Mouse (Mus musculus) hindbrain, embryonic 14.5 days (tissue): ENCODE data around the gene Cog8. TPM values are rescaled to one million over a fixed set of nuclear protein-coding genes. Genes with fewer than 3 reads are reported as not detected.
"Not testable (repeated sequence)": the region's sequence is repeated elsewhere in the genome, so short reads cannot be mapped to it uniquely, and the experiment has no call there.

Source experiments
- ATAC-seq: fragments of 200-750 bp; cut with Nextera tagmentation; 2 replicates; pipeline ENCODE4 v1.8.0; 2017; ENCODE audit warnings: moderate number of reproducible peaks, mild to moderate bottlenecking, moderate TSS enrichment, moderate library complexity; ENCODE audit not compliant: low FRiP score
- DNase-seq: peaks from one replicate; pipeline ENCODE4 v3.0.0-alpha.2; 2015; ENCODE audit warnings: low spot score
- H3K27ac ChIP-seq: fragments of 300-500 bp; sonication (generic); 2 replicates; pipeline ENCODE4 v1.5.1; 2014; ENCODE audit warnings: mild to moderate bottlenecking, moderate library complexity
- H3K27me3 ChIP-seq: fragments of 300-500 bp; sonication (generic); 2 replicates; pipeline ENCODE4 v1.6.1; 2014; ENCODE audit warnings: mild to moderate bottlenecking, low read length, mixed read lengths; ENCODE audit not compliant: control insufficient read depth, insufficient read depth
- H3K36me3 ChIP-seq: fragments of 300-500 bp; sonication (generic); replicated peaks from 2 replicates; pipeline ENCODE4 v1.6.1; 2014; ENCODE audit not compliant: control insufficient read depth, insufficient read depth
- H3K4me1 ChIP-seq: fragments of 300-500 bp; sonication (generic); replicated peaks from 2 replicates; pipeline ENCODE4 v1.6.1; 2014; ENCODE audit warnings: antibody characterized with exemption, low read length, mixed read lengths; ENCODE audit not compliant: control insufficient read depth, insufficient read depth
- H3K4me2 ChIP-seq: fragments of 300-500 bp; sonication (generic); replicated peaks from 2 replicates; pipeline ENCODE4 v1.6.1; 2014; ENCODE audit warnings: mild to moderate bottlenecking, moderate library complexity
- H3K4me3 ChIP-seq: fragments of 300-500 bp; sonication (generic); replicated peaks from 2 replicates; pipeline ENCODE4 v1.5.1; 2014; ENCODE audit warnings: mild to moderate bottlenecking, low read length
- H3K9ac ChIP-seq: fragments of 300-500 bp; sonication (generic); 2 replicates; pipeline ENCODE4 v1.6.1; 2014
- H3K9me3 ChIP-seq: fragments of 300-500 bp; sonication (generic); 2 replicates; pipeline ENCODE4 v1.6.1; 2016; ENCODE audit warnings: low read length; ENCODE audit not compliant: control insufficient read depth
- WGBS: fragments of 180-500 bp; shearing (Covaris S2); extraction: QIAGEN DNeasy Blood & Tissue Kit; methylation state at CpG from one replicate; pipeline ENCODE4 v1.1.7; 2014; 5-methylcytosine and 5-hydroxymethylcytosine counted together
- polyA plus RNA-seq: library from polyadenylated mRNA; unstranded; fragments of >200 nt; fragmentation: Nextera tagmentation; extraction: Ambion mirVana; gene quantifications from 2 replicates; pipeline ENCODE4 v1.2.1, GENCODE M21; 2014

Gene Cog8
- polyA plus RNA-seq, 1 experiment from 2014 or later, result 42.6 TPM

GRCm38 (mm10) chr8:107048061-107048941, 8.2 kb downstream of the Cog8 start, which contains the start of gene Pdf:
Gene Pdf (minus strand): TSS chr8:107048614.
- no peaks in the 10 kb centered on the region for H3K9me3 ChIP-seq
- peaks cover 17% of the 10 kb centered on the region; the same call in 1 of the 2 replicates for H3K4me1 ChIP-seq
- ATAC-seq (peak; percentile 86), DNase-seq (peak; percentile 78)
- no peaks in the 10 kb centered on the region for H3K27me3 ChIP-seq
- H3K27ac ChIP-seq, result peak within 1 kb of the TSS; percentile 90
- peaks cover 79% of the 10 kb centered on the region for H3K36me3 ChIP-seq
- under 1% methylated on average over 84 of the region's 87 CpGs for WGBS
- H3K4me2 ChIP-seq, result peak within 1 kb of the TSS; percentile 92
- peak within 1 kb of the TSS; percentile 80 for H3K4me3 ChIP-seq
- peak within 1 kb of the TSS; percentile 90 for H3K9ac ChIP-seq

- Histone ChIP-seq H3K36me3 (peaks cover 79% of the 10 kb centered on the region), H3K27me3 (no peaks in the 10 kb centered on the region), H3K4me2 (peak overlapping the region; percentile 92; the same call in 1 of the 2 replicates), H3K4me1 (peaks cover 17% of the 10 kb centered on the region; the same call in 1 of the 2 replicates), H3K4me3 (no peak overlapping the region), H3K9me3 (no peaks in the 10 kb centered on the region), H3K9ac (no peak overlapping the region), H3K27ac (no peak overlapping the region)
- ATAC-seq, result no peak
- DNase-seq, result no peak
- 86% methylated on average over 5 of the region's 5 CpGs for WGBS
These were observed 9.5 kb downstream of the Cog8 start for GRCm38 (mm10) chr8:107046976-107047375.

GRCm38 (mm10) chr8:107045478-107045877, 11.0 kb downstream of the Cog8 start:
- Histone ChIP-seq H3K27me3 (no peaks in the 10 kb centered on the region), H3K36me3 (peaks cover 79% of the 10 kb centered on the region), H3K4me1 (peaks cover 17% of the 10 kb centered on the region; the same call in 1 of the 2 replicates), H3K27ac (no peak overlapping the region), H3K9ac (no peak overlapping the region), H3K9me3 (no peaks in the 10 kb centered on the region), H3K4me3 (no peak overlapping the region), H3K4me2 (no peak overlapping the region)
- WGBS, result 94% methylated on average over 6 of the region's 6 CpGs
- ATAC-seq (no peak), DNase-seq (no peak)

- DNase-seq (no peak), ATAC-seq (no peak)
- 90% methylated on average over 7 of the region's 7 CpGs for WGBS
- Histone ChIP-seq H3K9ac (no peak overlapping the region), H3K9me3 (no peaks in the 10 kb centered on the region), H3K36me3 (peaks cover 90% of the 10 kb centered on the region), H3K27ac (no peak overlapping the region), H3K4me2 (no peak overlapping the region), H3K4me1 (no peaks in the 10 kb centered on the region), H3K27me3 (no peaks in the 10 kb centered on the region), H3K4me3 (no peak overlapping the region)
These were observed 15.9 kb downstream of the Cog8 start for GRCm38 (mm10) chr8:107040632-107041031.

- H3K4me2 ChIP-seq, result no peak overlapping the region
- no peak overlapping the region for H3K27ac ChIP-seq
- no peak for ATAC-seq
- H3K9me3 ChIP-seq, result no peaks in the 10 kb centered on the region
- no peak overlapping the region for H3K9ac ChIP-seq
- 90% methylated on average over 8 of the region's 8 CpGs for WGBS
- peaks cover 14% of the 10 kb centered on the region for H3K4me1 ChIP-seq
- peaks cover 51% of the 10 kb centered on the region for H3K36me3 ChIP-seq
- DNase-seq, result no peak
- no peaks in the 10 kb centered on the region for H3K27me3 ChIP-seq
- H3K4me3 ChIP-seq, result no peak overlapping the region
These were observed 19.9 kb downstream of the Cog8 start for GRCm38 (mm10) chr8:107036626-107037025.

GRCm38 (mm10) chr8:107035641-107036040, 20.8 kb downstream of the Cog8 start:
- Histone ChIP-seq H3K36me3 (peaks cover 41% of the 10 kb centered on the region), H3K9me3 (no peaks in the 10 kb centered on the region), H3K27me3 (no peaks in the 10 kb centered on the region), H3K27ac (no peak overlapping the region), H3K4me1 (peaks cover 14% of the 10 kb centered on the region), H3K9ac (no peak overlapping the region), H3K4me3 (no peak overlapping the region), H3K4me2 (no peak overlapping the region)
- DNase-seq, result no peak
- ATAC-seq, result no peak
- 95% methylated on average over 3 of the region's 3 CpGs for WGBS

- H3K27me3 ChIP-seq, H3K27ac ChIP-seq, H3K4me3 ChIP-seq, ATAC-seq, H3K4me2 ChIP-seq, DNase-seq, H3K9me3 ChIP-seq, H3K9ac ChIP-seq: not testable (repeated sequence)
- H3K4me1 ChIP-seq, result peaks cover 14% of the 10 kb centered on the region
- WGBS, result 94% methylated on average over 2 of the region's 2 CpGs
- H3K36me3 ChIP-seq, result peaks cover 21% of the 10 kb centered on the region
These were observed 22.9 kb downstream of the Cog8 start for GRCm38 (mm10) chr8:107033609-107034008.

GRCm38 (mm10) chr8:107031577-107032090, 24.9 kb downstream of the Cog8 start:
- DNase-seq, result no peak
- H3K4me2 ChIP-seq, result peak overlapping the region; percentile 80
- H3K27ac ChIP-seq, result peak overlapping the region; percentile 84
- H3K9me3 ChIP-seq, result no peaks in the 10 kb centered on the region
- H3K4me1 ChIP-seq, result peaks cover 14% of the 10 kb centered on the region
- WGBS, result under 1% methylated on average over 33 of the region's 40 CpGs
- H3K36me3 ChIP-seq, result peaks cover 11% of the 10 kb centered on the region
- H3K27me3 ChIP-seq, result no peaks in the 10 kb centered on the region
- H3K9ac ChIP-seq, result peak overlapping the region; percentile 99
- H3K4me3 ChIP-seq, result peak overlapping the region; percentile 99
- no peak; the same call in 1 of the 2 replicates for ATAC-seq
